Mouse (Mus musculus): ENCODE data around the gene Prkn.

Prkn gene

GRCm38 (mm10) chr17:11284246-11284645 is 444.1 kb downstream of the Prkn start:
- no peak for DNase-seq (ENCODE audit: low spot score)

GRCm38 (mm10) chr17:11290183-11290582 is 450.0 kb downstream of the Prkn start:
- no peak for DNase-seq (ENCODE audit: low spot score)

DNA sequence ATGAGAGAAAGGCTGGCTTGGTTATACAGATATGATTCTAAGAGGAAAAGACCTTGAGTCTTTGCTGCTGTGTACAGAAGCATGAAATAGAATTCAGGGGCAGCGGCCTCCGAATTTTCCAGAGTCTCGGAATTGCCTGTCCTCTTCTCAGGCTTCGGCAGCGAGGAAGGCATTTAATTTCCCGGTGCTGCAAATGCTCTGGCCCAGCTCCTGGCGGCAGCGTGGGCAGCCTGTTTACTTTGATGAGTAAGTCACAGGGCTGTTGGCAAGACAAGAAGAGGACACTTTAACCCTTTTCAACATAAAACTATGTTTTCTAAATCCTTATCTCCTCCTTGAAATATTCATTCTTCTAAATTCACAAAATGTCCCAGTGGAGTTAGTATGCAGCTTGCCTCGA is 462.9 kb downstream of the Prkn start:
- DNase-seq (ENCODE audit: low spot score): peak; percentile 17

- DNase-seq (ENCODE audit: low spot score): no peak
Measured at GRCm38 (mm10) chr17:11309843-11310242, 469.7 kb downstream of the Prkn start.

DNA sequence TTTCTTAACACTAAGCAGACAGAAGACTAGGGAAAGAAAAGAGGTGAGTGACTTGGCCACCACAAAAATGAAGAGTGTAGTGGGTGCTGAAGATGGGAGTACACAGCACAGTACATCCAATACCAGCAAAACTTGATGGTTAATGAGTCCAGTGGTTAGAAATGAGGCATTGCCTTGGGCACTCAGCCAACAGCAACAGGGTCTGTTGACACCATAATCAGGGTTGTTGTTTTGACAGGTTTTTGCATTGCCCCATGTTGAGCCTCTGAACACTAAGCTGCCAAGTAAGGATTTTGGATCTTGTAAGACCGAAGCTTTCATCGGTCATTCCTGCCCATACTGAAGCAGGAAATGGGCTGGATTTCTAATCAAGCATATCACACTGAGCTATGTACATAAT is 474.0 kb downstream of the Prkn start:
- DNase-seq (ENCODE audit: low spot score): no peak

- DNase-seq (ENCODE audit: low spot score): no peak
Measured at GRCm38 (mm10) chr17:11315675-11316074, 475.5 kb downstream of the Prkn start.

DNA sequence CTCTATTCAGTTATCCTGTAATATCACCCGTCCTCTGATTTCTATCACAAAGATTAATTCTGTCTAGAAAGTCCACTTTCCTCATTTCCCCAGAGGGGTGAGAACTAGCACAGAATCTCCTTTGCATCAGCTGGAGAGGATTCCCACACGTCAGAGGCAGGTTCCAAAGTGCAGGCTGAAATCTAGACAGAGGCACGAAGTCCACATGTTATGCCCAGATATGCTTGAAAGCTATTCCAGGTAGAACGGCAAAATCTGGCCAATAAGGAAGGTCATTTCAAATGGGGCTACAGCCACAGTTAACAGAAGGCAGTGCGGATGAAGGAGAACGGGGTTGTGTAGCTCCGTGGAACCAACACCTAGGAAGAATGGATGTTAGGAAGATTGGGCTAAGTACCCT is 478.8 kb downstream of the Prkn start:
- no peak for DNase-seq (ENCODE audit: low spot score)

DNA sequence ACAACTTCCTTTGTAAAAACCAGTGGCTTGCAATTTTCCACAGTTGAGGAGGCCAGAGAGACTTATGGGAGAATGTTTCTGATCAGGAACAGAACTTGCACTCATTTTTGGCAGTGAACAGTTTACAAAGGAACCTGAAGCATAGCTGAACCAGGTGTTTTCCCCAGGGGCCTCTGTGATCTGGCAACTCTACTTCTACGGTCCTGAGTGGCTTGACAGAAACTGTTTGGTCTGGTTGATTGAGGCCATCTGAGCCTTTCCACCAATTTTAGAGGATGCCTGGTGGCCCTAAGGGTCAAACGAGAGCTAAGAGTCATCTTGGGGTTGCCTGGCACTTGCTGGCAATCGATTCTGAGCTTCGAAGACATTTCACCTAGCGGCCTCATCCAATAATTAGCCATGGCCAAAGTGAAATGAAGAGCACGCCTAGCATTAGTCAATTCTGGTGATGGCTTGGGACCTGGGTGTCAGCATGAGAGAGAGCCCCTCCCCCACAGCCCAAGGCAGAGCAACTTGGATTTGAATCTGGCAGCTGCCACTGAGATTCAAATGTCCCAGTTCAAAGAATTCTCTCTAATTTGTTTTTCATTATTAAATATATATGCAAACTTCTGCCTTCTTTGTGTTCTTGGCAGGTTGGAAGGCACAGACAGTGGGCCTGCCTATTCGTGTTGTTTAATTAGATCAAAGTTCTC is 479.6 kb downstream of the Prkn start:
- no peak for DNase-seq (ENCODE audit: low spot score)

DNA sequence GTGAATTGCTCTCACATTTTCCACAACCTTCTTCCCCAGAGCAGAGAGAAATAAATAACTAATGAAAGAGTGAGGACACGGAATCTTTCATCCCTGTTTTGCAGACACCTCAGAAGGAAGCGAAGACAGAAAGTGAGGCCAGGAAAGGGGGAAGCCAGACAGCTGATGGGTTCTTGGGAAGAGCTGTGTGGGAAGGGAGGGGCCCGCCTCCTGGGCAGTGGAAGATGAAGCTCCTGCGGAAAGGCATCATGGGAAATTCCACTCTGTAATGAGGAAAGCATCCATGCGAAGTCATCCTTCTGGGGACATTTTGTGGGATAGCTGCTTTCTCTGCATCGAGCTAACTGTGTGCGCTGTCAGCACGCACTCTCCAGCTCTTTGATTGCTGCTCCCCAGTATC is 491.9 kb downstream of the Prkn start:
- no peak for DNase-seq (ENCODE audit: low spot score)

DNA sequence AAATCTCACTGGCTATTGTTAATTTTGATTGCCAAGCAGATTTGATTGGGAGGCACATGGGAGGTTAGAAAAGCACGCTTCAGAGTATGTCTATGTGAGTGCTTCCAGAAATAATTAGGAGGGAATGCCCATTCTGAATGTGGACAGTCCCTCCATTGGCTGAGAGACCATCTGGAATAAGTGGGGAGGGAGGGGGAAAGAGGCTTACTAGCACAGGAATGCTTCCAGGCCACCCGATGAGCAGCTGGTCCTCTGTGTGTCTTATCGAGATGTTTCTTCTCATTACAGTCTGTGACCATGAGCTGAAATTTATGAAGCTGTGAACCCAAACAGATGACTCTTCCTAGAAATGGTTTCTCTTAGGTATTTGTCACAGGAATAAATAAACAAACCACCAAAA is 493.6 kb downstream of the Prkn start:
- no peak for DNase-seq (ENCODE audit: low spot score)

- no peak for DNase-seq (ENCODE audit: low spot score)
Measured at GRCm38 (mm10) chr17:11336156-11336555, 496.0 kb downstream of the Prkn start.

DNA sequence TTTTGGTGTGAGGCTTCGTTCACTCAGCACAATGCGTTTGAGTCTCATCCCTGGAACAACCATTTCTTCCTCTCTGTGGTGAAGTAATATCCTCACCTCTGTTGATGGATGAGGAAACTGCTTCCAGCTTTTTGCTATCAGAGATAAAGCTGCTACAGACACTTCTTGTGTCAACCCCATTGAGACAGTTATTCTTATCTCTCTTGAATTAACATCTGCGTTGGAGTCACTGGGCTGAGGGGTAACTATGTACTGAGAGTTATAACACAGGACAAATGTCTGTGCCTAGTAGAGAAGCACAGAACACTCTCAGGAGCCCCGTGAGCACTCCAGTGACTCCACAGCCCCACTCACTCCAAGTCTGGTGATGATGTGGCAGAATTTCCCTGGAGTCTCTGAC is 500.2 kb downstream of the Prkn start:
- no peak for DNase-seq (ENCODE audit: low spot score)

DNA sequence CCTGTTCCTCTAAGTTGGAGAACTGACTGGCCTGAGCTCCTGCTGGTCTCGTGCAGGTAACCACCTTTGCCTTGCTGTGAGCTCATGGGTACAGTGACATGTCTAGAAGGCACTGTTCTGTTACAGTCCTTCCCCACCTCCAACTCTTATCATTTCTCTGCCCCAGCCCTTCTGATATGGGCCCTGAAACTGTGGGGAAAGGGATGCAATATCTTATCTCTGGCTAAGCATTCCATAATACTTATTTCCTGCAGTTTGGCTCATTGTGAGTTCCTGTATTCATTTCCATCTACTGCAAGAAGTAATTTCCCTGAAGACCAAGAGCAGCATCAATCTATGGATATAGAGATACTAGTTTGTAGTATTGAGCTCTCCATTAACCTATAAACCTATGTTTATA is 506.1 kb downstream of the Prkn start:
- DNase-seq (ENCODE audit: low spot score): no peak

GRCm38 (mm10) chr17:11352778-11353552 is 512.8 kb downstream of the Prkn start:
- peak; percentile 3 for DNase-seq (ENCODE audit: low spot score)

- DNase-seq (ENCODE audit: low spot score): no peak
Measured at GRCm38 (mm10) chr17:11353553-11353945, 513.4 kb downstream of the Prkn start.

- no peak for DNase-seq (ENCODE audit: low spot score)
Measured at GRCm38 (mm10) chr17:11354348-11354747, 514.2 kb downstream of the Prkn start.

GRCm38 (mm10) chr17:11375461-11375860 is 535.3 kb downstream of the Prkn start:
- DNase-seq (ENCODE audit: low spot score): no peak

DNA sequence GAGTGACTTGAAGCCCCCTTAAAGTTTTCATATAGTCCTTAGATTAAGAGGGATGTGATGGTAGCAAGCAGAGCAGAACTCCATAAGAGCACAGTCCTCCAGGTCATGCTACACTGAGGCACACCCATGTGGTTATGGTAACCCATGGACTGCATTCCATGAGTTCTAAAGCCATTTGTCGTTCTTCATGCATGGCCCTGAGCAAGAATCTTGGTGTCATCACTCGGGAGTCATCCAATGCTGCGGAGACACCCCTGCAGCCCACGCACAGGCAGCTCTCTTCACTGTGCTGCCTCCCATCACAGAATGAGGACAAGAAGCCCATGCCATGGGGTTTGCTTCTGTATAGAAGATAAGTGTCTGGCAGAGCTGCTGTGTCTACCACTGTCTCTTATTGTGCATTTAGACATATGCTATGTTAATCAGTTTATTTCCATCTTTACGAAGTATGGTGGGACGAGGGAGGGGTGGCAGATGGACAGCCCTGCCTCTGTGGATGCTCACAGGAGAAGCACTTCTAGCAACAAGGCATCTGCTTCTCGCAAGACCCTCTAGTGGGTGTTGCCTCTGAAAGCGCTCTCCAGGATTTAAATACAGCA is 543.3 kb downstream of the Prkn start:
- DNase-seq (ENCODE audit: low spot score): no peak

DNA sequence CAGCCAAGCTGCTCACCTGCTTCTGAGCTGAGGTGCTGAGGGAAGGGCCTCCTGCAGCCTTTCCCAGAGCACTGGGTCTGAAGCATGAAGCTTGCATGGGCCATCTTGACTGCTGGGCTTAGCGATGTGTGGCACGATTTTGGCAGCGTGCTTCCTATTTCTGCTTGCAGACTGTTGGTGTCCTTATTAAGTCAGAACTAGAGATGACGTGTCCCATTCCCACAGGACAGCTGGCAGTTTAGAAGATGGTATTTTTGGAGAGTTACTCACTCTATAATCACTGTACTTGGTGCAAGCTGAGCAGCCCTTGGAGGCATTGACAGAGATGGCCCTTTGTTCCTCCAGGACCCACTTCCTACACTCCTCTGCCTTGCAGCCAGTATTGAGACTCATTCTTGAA is 545.1 kb downstream of the Prkn start:
- DNase-seq (ENCODE audit: low spot score): no peak

- no peak for DNase-seq (ENCODE audit: low spot score)
Measured at GRCm38 (mm10) chr17:11392622-11393294, 552.6 kb downstream of the Prkn start.

GRCm38 (mm10) chr17:11394607-11395006 is 554.4 kb downstream of the Prkn start:
- no peak for DNase-seq (ENCODE audit: low spot score)

GRCm38 (mm10) chr17:11397678-11398077 is 557.5 kb downstream of the Prkn start:
- no peak for DNase-seq (ENCODE audit: low spot score)

All from ovary, adult 18-20 months (tissue).